Mouse (Mus musculus): Measurements from ENCODE around the gene Wdcp. TPM values are rescaled to one million over a fixed set of nuclear protein-coding genes. Genes with fewer than 3 reads are reported as not detected.

Wdcp gene
- polyA plus RNA-seq, 1 experiment, result 15.2 TPM

- no peak overlapping the region for H3K27ac ChIP-seq (ENCODE audit: insufficient read depth, low read length)
Measured at GRCm38 (mm10) chr12:4843741-4844140, 638 bp downstream of the Wdcp start.

DNA sequence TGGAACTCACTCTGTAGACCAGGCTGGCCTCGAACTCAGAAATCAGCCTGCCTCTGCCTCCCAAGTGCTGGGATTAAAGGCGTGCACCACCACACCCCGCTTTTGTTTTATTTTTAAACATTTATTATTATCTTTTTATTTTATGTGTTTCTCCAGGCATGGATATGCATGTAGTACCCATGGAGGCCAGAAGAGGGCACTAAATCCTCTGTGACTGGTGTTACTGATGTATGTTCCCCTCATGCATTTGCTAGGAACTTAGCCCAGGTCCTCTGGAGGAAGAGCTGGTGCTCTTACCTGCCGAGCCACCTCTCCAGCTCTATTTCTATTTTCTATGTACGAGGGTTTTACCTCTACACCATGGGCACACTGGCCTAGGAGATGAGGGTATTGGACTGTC is 13.1 kb downstream of the Wdcp start:
- 99% methylated on average over 5 of the region's 5 CpGs for WGBS

More at GRCm38 (mm10) chr12:4843741-4844140, 638 bp downstream of the Wdcp start:
- DNase-seq, result peak; percentile 34 to 37
- WGBS, result under 1% methylated on average over 12 of the region's 12 CpGs
- Histone ChIP-seq H3K4me3 (replicated peaks; ENCODE audit: insufficient read depth, low read depth, low read length) (peak overlapping the region; percentile 72), H3K27me3 (ENCODE audit: control insufficient read depth, insufficient read depth, low read length) (no peaks in the 10 kb centered on the region), H3K4me1 (ENCODE audit: control insufficient read depth, insufficient read depth, low read length) (peaks cover 2% of the 10 kb centered on the region; the same call in 1 of the 2 replicates)
- TF ChIP-seq CTCF (IDR thresholded peaks at IDR 0.05; ENCODE audit: borderline replicate concordance, insufficient read depth, low read depth, low read length), result no peak
- no peak for TF ChIP-seq POLR2A (IDR thresholded peaks at IDR 0.05; ENCODE audit: borderline replicate concordance, insufficient read depth, low read length)

DNA sequence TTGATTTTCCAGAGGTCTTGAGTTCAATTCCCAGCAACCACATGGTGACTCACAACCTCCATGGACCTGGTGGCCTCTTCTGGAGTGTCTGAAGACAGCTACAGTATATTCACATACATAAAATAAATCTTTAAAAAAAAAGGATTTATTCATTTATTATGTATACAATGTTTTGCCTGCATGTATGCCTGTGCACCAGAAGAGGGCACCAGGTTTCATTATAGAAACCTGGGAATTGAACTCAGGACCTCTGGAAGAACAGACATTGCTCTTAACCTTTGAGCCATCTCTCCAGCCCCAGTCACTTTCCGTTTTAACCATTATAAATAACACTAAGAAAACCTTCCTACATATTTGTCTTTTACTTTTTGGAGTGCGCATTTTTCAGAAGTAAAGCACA is 13.7 kb downstream of the Wdcp start:
- Histone ChIP-seq H3K27me3 (ENCODE audit: control insufficient read depth, insufficient read depth, low read length) (no peaks in the 10 kb centered on the region), H3K4me1 (ENCODE audit: control insufficient read depth, insufficient read depth, low read length) (0 out of 2 replicates have a peak, but pooled peaks cover 1% of the 10 kb centered on the region), H3K4me3 (replicated peaks; ENCODE audit: insufficient read depth, low read depth, low read length) (no peak overlapping the region), H3K27ac (ENCODE audit: insufficient read depth, low read length) (no peak overlapping the region)
- no peak for DNase-seq
- 95% methylated on average over 2 of the region's 2 CpGs for WGBS
- no peak for TF ChIP-seq CTCF (IDR thresholded peaks at IDR 0.05; ENCODE audit: borderline replicate concordance, insufficient read depth, low read depth, low read length)
- TF ChIP-seq POLR2A (IDR thresholded peaks at IDR 0.05; ENCODE audit: borderline replicate concordance, insufficient read depth, low read length), result no peak

More for the DNA sequence above, 13.1 kb downstream of the Wdcp start:
- no peak overlapping the region for H3K4me3 ChIP-seq (replicated peaks; ENCODE audit: insufficient read depth, low read depth, low read length)
- TF ChIP-seq POLR2A (IDR thresholded peaks at IDR 0.05; ENCODE audit: borderline replicate concordance, insufficient read depth, low read length) (no peak), CTCF (IDR thresholded peaks at IDR 0.05; ENCODE audit: borderline replicate concordance, insufficient read depth, low read depth, low read length) (no peak)
- no peak overlapping the region for H3K27ac ChIP-seq (ENCODE audit: insufficient read depth, low read length)
- DNase-seq, result no peak
- H3K4me1 ChIP-seq (ENCODE audit: control insufficient read depth, insufficient read depth, low read length), result 0 out of 2 replicates have a peak, but pooled peaks cover 2% of the 10 kb centered on the region
- no peaks in the 10 kb centered on the region for H3K27me3 ChIP-seq (ENCODE audit: control insufficient read depth, insufficient read depth, low read length)

DNA sequence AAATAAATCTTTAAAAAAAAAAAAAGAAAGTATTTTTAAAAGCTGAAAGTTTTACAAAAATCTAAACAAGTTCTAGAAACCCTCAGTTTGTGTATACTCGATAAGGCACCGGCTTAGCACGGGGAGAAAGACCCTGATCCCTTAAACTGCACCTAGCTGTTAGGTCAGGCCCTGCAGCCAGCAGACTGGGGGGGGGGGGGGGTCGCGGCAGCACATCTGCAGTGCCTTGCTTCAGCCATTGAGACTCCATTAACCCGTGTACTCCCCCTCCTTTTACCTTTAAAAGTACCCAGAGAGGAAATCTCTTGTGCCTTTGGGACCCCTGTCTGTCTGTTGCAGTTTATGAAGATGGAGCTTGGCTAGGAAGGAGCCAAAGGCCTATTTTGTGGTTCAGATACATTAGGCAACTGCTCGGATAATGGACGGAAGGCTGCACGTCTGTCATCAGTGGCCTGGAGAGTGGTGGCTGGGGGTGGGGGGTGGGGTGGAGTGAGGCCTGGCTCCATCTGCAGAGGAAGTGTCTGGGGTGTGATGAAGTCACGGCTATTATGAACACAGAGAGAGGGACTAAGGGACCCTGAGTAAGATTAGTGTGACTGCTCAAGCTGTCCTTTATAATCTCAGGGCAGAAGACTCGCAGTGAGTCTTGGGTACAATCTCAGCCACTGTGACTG is 16.3 kb downstream of the Wdcp start:
- no peak overlapping the region for H3K4me3 ChIP-seq (replicated peaks; ENCODE audit: insufficient read depth, low read depth, low read length)
- DNase-seq, result no peak
- H3K27me3 ChIP-seq (ENCODE audit: control insufficient read depth, insufficient read depth, low read length), result no peaks in the 10 kb centered on the region
- peaks cover 4% of the 10 kb centered on the region; the same call in 1 of the 2 replicates for H3K4me1 ChIP-seq (ENCODE audit: control insufficient read depth, insufficient read depth, low read length)
- 42% methylated on average over 11 of the region's 11 CpGs for WGBS
- TF ChIP-seq CTCF (IDR thresholded peaks at IDR 0.05; ENCODE audit: borderline replicate concordance, insufficient read depth, low read depth, low read length) (no peak), POLR2A (IDR thresholded peaks at IDR 0.05; ENCODE audit: borderline replicate concordance, insufficient read depth, low read length) (no peak)
- no peak overlapping the region for H3K27ac ChIP-seq (ENCODE audit: insufficient read depth, low read length)

- no peak for TF ChIP-seq POLR2A (IDR thresholded peaks at IDR 0.05; ENCODE audit: borderline replicate concordance, insufficient read depth, low read length)
- TF ChIP-seq CTCF (IDR thresholded peaks at IDR 0.05; ENCODE audit: borderline replicate concordance, insufficient read depth, low read depth, low read length), result no peak; the same call in 1 of the 2 replicates
- H3K4me1 ChIP-seq (ENCODE audit: control insufficient read depth, insufficient read depth, low read length), result peaks cover 4% of the 10 kb centered on the region; the same call in 1 of the 2 replicates
- no peak overlapping the region for H3K27ac ChIP-seq (ENCODE audit: insufficient read depth, low read length)
- DNase-seq, result no peak
- no peaks in the 10 kb centered on the region for H3K27me3 ChIP-seq (ENCODE audit: control insufficient read depth, insufficient read depth, low read length)
- 88% methylated on average over 4 of the region's 4 CpGs for WGBS
- no peak overlapping the region for H3K4me3 ChIP-seq (replicated peaks; ENCODE audit: insufficient read depth, low read depth, low read length)
Measured at GRCm38 (mm10) chr12:4862672-4863071, 19.6 kb downstream of the Wdcp start.

DNA sequence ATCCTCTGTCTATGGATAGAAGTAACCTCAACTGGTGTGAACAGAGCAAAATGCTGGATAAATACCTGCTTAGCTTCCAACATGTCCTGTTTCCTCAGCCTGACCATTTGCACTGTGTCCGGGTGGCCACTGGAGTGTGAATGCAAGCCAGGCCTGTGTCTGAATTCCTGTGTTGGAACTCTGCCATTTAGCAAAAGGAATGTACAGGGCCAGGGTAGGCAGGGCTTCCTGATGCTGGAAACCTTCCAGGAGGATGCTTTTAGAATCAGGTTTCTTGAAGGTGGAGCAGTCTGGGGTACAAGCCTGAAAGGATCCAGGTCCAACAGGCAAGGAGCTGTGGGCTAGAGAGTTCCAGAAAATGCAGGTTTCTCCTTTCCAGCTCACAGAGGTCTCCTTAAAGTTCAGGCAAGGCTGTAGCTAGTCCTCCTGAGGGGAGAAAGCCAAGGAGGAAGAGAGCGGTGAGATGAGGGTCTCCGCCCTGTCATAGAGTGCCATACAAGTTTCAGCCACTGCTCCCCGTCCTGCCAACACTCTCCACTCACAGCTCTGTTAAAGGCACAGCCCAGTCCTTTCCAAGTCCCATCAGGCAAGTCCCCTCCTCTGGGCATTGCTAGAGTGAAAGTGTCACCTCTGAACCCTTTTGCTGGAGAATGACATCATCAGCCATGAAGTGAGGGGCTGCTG is 20.7 kb downstream of the Wdcp start:
- TF ChIP-seq CTCF (IDR thresholded peaks at IDR 0.05; ENCODE audit: borderline replicate concordance, insufficient read depth, low read depth, low read length) (no peak), POLR2A (IDR thresholded peaks at IDR 0.05; ENCODE audit: borderline replicate concordance, insufficient read depth, low read length) (no peak)
- Histone ChIP-seq H3K27me3 (ENCODE audit: control insufficient read depth, insufficient read depth, low read length) (no peaks in the 10 kb centered on the region), H3K27ac (ENCODE audit: insufficient read depth, low read length) (no peak overlapping the region), H3K4me3 (replicated peaks; ENCODE audit: insufficient read depth, low read depth, low read length) (no peak overlapping the region), H3K4me1 (ENCODE audit: control insufficient read depth, insufficient read depth, low read length) (peaks cover 4% of the 10 kb centered on the region; the same call in 1 of the 2 replicates)
- peak; percentile 40 to 70 for DNase-seq
- WGBS, result 51% methylated on average over 4 of the region's 4 CpGs

- Histone ChIP-seq H3K4me3 (replicated peaks; ENCODE audit: insufficient read depth, low read depth, low read length) (no peak overlapping the region), H3K4me1 (ENCODE audit: control insufficient read depth, insufficient read depth, low read length) (peaks cover 4% of the 10 kb centered on the region; the same call in 1 of the 2 replicates), H3K27me3 (ENCODE audit: control insufficient read depth, insufficient read depth, low read length) (no peaks in the 10 kb centered on the region), H3K27ac (ENCODE audit: insufficient read depth, low read length) (no peak overlapping the region)
- 77% methylated on average over 4 of the region's 4 CpGs for WGBS
- no peak for DNase-seq
- TF ChIP-seq CTCF (IDR thresholded peaks at IDR 0.05; ENCODE audit: borderline replicate concordance, insufficient read depth, low read depth, low read length) (no peak), POLR2A (IDR thresholded peaks at IDR 0.05; ENCODE audit: borderline replicate concordance, insufficient read depth, low read length) (no peak)
Measured at GRCm38 (mm10) chr12:4864338-4864690, 21.2 kb downstream of the Wdcp start.

All from cerebellum, adult 2 months (tissue).